Mouse (Mus musculus) midbrain, embryonic 10.5 days (tissue): ENCODE results near the gene Ssr4. TPM values are rescaled to one million over a fixed set of nuclear protein-coding genes. Genes with fewer than 3 reads are reported as not detected.

Experiments
- DNase-seq: peaks from one replicate; pipeline ENCODE4 v3.0.0-alpha.2; 2017; ENCODE audit warnings: low spot score
- H3K27ac ChIP-seq: fragments of 300-500 bp; sonication (generic); replicated peaks from 2 replicates; pipeline ENCODE4 v1.5.1; 2016; ENCODE audit warnings: mild to moderate bottlenecking
- H3K27me3 ChIP-seq: fragments of 300-500 bp; sonication (generic); 2 replicates; pipeline ENCODE4 v1.6.1; 2016; ENCODE audit warnings: low read depth, mild to moderate bottlenecking; ENCODE audit not compliant: poor library complexity, severe bottlenecking
- H3K36me3 ChIP-seq: fragments of 300-500 bp; sonication (generic); 2 replicates; pipeline ENCODE4 v1.6.1; 2016; ENCODE audit warnings: mild to moderate bottlenecking, moderate library complexity
- H3K4me1 ChIP-seq: fragments of 300-500 bp; sonication (generic); 2 replicates; pipeline ENCODE4 v1.6.1; 2016
- H3K4me3 ChIP-seq: fragments of 300-500 bp; sonication (generic); 2 replicates; pipeline ENCODE4 v1.5.1; 2016; ENCODE audit warnings: mild to moderate bottlenecking, moderate library complexity
- H3K9me3 ChIP-seq: fragments of 300-500 bp; sonication (generic); replicated peaks from 2 replicates; pipeline ENCODE4 v1.6.1; 2016; ENCODE audit warnings: mild to moderate bottlenecking
- WGBS: fragments of 180-500 bp; shearing (Covaris S2); methylation state at CpG from one replicate; pipeline ENCODE4 v1.1.7; 2016; 5-methylcytosine and 5-hydroxymethylcytosine counted together
- polyA plus RNA-seq: library from polyadenylated mRNA; unstranded; fragments of >200 nt; fragmentation: Nextera tagmentation; extraction: Ambion mirVana; gene quantifications from 2 replicates; pipeline ENCODE4 v1.2.1, GENCODE M21; 2016

Gene Ssr4
- polyA plus RNA-seq, 1 experiment from 2014 or later = 122 TPM

GRCm38 (mm10) chrX:73774802-73775483, 11.9 kb upstream of the Ssr4 start:
- H3K27me3 ChIP-seq = no peaks in the 10 kb centered on the region
- no peak overlapping the region for H3K27ac ChIP-seq
- 0 out of 2 replicates have a peak, but pooled peaks cover 3% of the 10 kb centered on the region for H3K4me1 ChIP-seq
- DNase-seq = peak; percentile 19
- no peaks in the 10 kb centered on the region; the same call in 1 of the 2 replicates for H3K9me3 ChIP-seq
- H3K36me3 ChIP-seq = peaks cover 42% of the 10 kb centered on the region
- 76% methylated on average over 10 of the region's 10 CpGs for WGBS
- H3K4me3 ChIP-seq = no peak overlapping the region

- DNase-seq = no peak
- H3K27ac ChIP-seq = no peak overlapping the region
- peaks cover 55% of the 10 kb centered on the region for H3K36me3 ChIP-seq
- H3K27me3 ChIP-seq = peaks cover 10% of the 10 kb centered on the region
- WGBS = 83% methylated on average over 3 of the region's 3 CpGs
- H3K9me3 ChIP-seq = no peaks in the 10 kb centered on the region
- H3K4me3 ChIP-seq = no peak overlapping the region
- peaks cover 13% of the 10 kb centered on the region; the same call in 1 of the 2 replicates for H3K4me1 ChIP-seq
These were observed 4.6 kb upstream of the Ssr4 start for GRCm38 (mm10) chrX:73782227-73782626.

DNA sequence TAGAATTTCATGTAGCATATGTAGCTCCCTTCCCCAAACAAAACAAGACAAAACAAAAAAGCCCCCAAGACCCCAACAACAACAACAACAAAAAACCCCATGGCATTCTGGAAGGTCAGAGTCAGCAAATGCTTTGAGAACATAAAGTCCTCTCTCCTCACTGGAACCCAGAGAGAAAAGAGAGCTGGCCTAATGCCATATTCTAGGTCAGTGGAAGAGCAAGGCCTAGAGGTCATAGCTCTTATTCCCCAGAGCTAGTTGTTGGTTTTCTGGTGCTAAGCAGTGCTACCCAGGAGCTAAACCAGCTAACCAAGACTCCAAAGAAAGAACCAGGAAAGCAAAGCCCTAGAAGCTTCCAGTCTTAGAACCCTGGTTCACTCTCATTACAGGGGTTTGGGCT, 1.2 kb upstream of the Ssr4 start:
- Histone ChIP-seq H3K4me3 (peak overlapping the region; percentile 67), H3K4me1 (peaks cover 22% of the 10 kb centered on the region), H3K27me3 (peaks cover 18% of the 10 kb centered on the region), H3K9me3 (no peaks in the 10 kb centered on the region), H3K27ac (peak overlapping the region; percentile 92), H3K36me3 (peaks cover 43% of the 10 kb centered on the region)
- no peak for DNase-seq

DNA sequence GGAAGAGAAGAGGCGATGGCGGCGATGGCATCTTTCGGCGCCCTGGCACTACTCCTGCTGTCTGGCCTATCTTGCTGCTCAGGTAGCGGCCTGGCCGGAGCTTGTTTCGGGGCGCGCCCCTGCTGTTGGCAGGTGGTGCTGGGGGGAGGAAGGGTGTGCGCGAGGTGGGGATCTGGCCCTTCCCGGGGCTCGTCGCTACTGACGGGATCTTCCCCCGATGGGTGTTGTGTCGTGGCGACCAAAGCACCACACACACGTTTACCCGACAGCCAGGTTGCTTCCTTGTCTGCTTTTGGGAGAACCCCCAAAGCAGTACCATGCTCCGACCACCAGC, 364 bp downstream of the Ssr4 start:
- WGBS = 19% methylated on average over 22 of the region's 22 CpGs
- H3K9me3 ChIP-seq = no peaks in the 10 kb centered on the region
- no peak for DNase-seq
- H3K27me3 ChIP-seq = peaks cover 18% of the 10 kb centered on the region
- peaks cover 35% of the 10 kb centered on the region for H3K36me3 ChIP-seq
- H3K4me3 ChIP-seq = peak overlapping the region; percentile 67
- peak overlapping the region; percentile 92 for H3K27ac ChIP-seq
- peaks cover 22% of the 10 kb centered on the region for H3K4me1 ChIP-seq

DNA sequence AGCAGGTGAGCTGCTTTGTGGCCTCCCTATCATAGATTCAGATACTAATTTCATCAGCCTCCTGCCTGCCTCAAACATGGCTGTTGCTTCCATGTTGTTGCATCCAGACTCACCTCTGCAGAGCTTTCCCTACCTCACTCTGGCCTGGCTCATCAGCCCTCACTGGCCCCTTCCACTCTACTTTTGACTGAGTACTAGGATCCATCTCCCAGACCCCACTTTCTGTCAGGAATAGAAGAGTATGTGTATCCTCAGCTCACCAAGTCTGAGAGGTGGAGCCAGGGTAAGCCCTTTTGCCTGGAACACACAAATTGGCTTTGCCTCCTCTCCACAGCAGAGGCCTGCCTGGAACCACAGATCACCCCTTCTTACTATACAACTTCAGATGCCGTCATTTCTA, 1.7 kb downstream of the Ssr4 start:
- Histone ChIP-seq H3K9me3 (no peaks in the 10 kb centered on the region), H3K4me1 (peaks cover 22% of the 10 kb centered on the region), H3K36me3 (peaks cover 30% of the 10 kb centered on the region), H3K27ac (no peak overlapping the region), H3K4me3 (peak overlapping the region; percentile 67), H3K27me3 (peaks cover 18% of the 10 kb centered on the region)
- 92% methylated on average over 1 of the region's 1 CpGs for WGBS
- DNase-seq = no peak

DNA sequence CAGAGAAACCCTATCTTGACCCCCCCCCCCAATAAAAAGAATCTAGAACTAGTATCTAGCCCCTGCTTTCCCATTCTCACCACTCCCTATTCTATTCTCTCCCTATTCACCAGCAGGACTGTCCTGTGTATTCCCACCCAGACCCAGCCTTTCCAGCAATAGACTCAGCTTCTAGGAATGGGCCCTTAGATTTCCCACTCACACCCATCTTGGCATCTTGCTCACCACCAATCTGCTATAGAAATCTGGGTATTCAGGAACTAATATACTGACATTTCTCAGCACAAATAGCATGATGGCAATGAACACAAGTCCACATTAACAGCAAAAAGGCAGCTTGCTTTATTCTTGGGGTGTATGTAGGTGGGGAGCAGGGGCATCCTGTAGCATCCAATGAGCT, 6.2 kb downstream of the Ssr4 start:
- H3K27me3 ChIP-seq = peaks cover 20% of the 10 kb centered on the region
- H3K9me3 ChIP-seq = no peaks in the 10 kb centered on the region
- H3K4me3 ChIP-seq = no peak overlapping the region
- peaks cover 6% of the 10 kb centered on the region for H3K4me1 ChIP-seq
- DNase-seq = no peak
- peaks cover 46% of the 10 kb centered on the region for H3K36me3 ChIP-seq
- no peak overlapping the region for H3K27ac ChIP-seq

DNA sequence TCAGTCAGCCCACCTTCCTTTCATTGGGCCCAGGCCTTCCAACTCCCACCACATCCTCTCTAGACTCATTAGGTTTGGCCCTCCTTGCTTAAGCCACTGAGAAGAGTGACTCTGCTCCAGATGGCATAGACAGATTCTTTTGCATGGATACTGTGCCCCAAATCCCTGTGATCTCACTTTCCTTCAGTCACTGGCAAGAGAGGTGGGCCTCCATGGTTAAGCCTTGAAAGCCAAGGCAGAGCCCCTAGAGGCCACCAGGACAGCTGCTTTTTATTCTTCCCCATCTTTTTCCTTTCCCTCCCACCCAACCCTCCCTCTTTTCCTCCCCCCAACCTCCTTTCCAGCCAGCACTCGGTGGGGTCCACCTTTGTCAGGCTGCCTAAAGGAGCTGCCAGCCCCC, 6.7 kb downstream of the Ssr4 start:
- 43% methylated on average over 1 of the region's 1 CpGs for WGBS
- Histone ChIP-seq H3K4me1 (peaks cover 1% of the 10 kb centered on the region), H3K27me3 (peaks cover 20% of the 10 kb centered on the region), H3K9me3 (no peaks in the 10 kb centered on the region), H3K36me3 (peaks cover 46% of the 10 kb centered on the region), H3K27ac (no peak overlapping the region), H3K4me3 (no peak overlapping the region)
- no peak for DNase-seq

DNA sequence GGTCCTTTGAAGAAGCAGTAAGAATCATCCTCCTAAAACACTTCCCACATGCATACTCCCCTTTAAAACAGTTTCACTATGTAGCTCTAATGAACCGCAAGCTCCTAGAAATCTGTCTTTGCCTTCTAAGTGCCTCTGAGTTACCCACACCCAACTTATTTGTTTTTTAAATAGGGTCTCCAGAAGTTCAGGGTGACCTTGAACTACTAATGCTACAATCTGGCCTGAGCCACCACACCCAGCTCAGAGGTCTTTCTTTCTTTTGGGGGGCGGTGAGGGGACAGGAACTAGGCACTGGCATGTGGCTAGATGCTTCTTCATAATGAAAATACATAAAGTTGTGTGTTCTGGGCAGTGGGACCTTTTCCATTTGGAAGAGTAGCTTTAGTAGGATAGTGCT, 10.7 kb downstream of the Ssr4 start:
- H3K27ac ChIP-seq = no peak overlapping the region
- H3K4me1 ChIP-seq = no peaks in the 10 kb centered on the region
- H3K4me3 ChIP-seq = no peak overlapping the region
- peaks cover 16% of the 10 kb centered on the region for H3K36me3 ChIP-seq
- peaks cover 11% of the 10 kb centered on the region for H3K27me3 ChIP-seq
- 96% methylated on average over 2 of the region's 2 CpGs for WGBS
- no peak for DNase-seq
- H3K9me3 ChIP-seq = no peaks in the 10 kb centered on the region

DNA sequence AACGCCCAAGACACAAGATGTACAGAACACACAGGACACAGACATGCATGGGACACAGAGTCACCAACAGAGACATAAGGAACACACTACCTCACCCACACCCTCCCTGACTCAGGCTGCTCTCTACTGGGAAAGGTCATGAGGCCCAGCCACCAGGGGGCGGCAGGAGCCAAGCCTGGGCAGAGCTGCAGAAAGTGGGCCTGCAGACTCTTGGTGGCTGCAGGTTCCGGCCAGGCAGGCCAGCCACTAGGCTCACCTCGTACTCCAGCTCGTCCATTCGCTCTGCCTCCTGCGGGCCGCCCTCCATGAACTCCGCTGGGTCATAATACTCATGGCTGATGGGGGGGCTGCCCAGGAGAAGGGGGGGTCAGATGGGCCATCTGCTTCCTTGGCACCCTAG, 11.7 kb downstream of the Ssr4 start:
- Histone ChIP-seq H3K27me3 (peaks cover 11% of the 10 kb centered on the region), H3K36me3 (peaks cover 16% of the 10 kb centered on the region), H3K4me3 (no peak overlapping the region), H3K27ac (no peak overlapping the region), H3K9me3 (no peaks in the 10 kb centered on the region), H3K4me1 (no peaks in the 10 kb centered on the region)
- peak; percentile 61 for DNase-seq
- WGBS = 44% methylated on average over 9 of the region's 9 CpGs

GRCm38 (mm10) chrX:73805814-73806213, 19.0 kb downstream of the Ssr4 start:
- no peak for DNase-seq
- H3K4me3 ChIP-seq = no peak overlapping the region
- no peak overlapping the region for H3K27ac ChIP-seq
- H3K4me1 ChIP-seq = peaks cover 5% of the 10 kb centered on the region
- no peaks in the 10 kb centered on the region for H3K9me3 ChIP-seq
- no peaks in the 10 kb centered on the region for H3K27me3 ChIP-seq
- 70% methylated on average over 1 of the region's 1 CpGs for WGBS
- H3K36me3 ChIP-seq = no peaks in the 10 kb centered on the region

DNA sequence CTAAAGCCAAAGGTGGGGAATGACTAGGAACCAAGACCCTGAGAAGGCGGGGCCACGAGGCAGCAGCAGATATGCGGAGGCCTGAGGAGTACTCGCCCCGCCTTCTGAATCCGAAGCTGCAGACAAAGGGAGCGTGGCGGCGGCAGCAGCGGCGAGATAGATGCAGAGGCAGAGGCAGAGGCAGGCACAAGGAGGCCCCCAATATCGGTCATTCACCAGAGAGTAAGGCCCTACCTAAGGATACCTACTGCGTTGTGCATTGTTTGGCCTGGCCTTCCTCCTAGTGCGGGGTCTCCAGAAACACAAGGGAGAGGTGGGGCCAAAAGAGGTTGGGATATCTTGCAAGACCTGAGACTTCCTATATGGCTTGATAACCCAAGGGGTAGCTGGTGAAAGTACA, 28.2 kb downstream of the Ssr4 start:
- 17% methylated on average over 14 of the region's 14 CpGs for WGBS
- Histone ChIP-seq H3K36me3 (no peaks in the 10 kb centered on the region), H3K27ac (peak overlapping the region; percentile 82), H3K27me3 (peaks cover 5% of the 10 kb centered on the region; the same call in 1 of the 2 replicates), H3K4me3 (peak overlapping the region; percentile 42), H3K4me1 (peaks cover 7% of the 10 kb centered on the region), H3K9me3 (no peaks in the 10 kb centered on the region)
- DNase-seq = peak; percentile 66

- H3K27ac ChIP-seq = 0 out of 2 replicates have a peak overlapping the region, but pooled peaks have one; percentile 28
- H3K4me1 ChIP-seq = peaks cover 7% of the 10 kb centered on the region
- no peak for DNase-seq
- WGBS = 56% methylated on average over 3 of the region's 3 CpGs
- H3K36me3 ChIP-seq = no peaks in the 10 kb centered on the region
- H3K27me3 ChIP-seq = peaks cover 6% of the 10 kb centered on the region; the same call in 1 of the 2 replicates
- H3K4me3 ChIP-seq = no peak overlapping the region
- H3K9me3 ChIP-seq = no peaks in the 10 kb centered on the region
These were observed 29.9 kb downstream of the Ssr4 start for GRCm38 (mm10) chrX:73816596-73817314.

GRCm38 (mm10) chrX:73823747-73824146, 36.9 kb downstream of the Ssr4 start:
- peak; percentile 36 for DNase-seq
- Histone ChIP-seq H3K36me3 (no peaks in the 10 kb centered on the region), H3K27me3 (peaks cover 48% of the 10 kb centered on the region), H3K9me3 (no peaks in the 10 kb centered on the region), H3K4me1 (peaks cover 22% of the 10 kb centered on the region), H3K27ac (peak overlapping the region; percentile 88), H3K4me3 (peak overlapping the region; percentile 67)
- 18% methylated on average over 17 of the region's 17 CpGs for WGBS
